Mouse (Mus musculus) forebrain, embryonic 13.5 days (tissue): ENCODE data around the gene Camta1. TPM values are rescaled to one million over a fixed set of nuclear protein-coding genes. Genes with fewer than 3 reads are reported as not detected.

Source experiments
- ATAC-seq: fragments of 200-750 bp; cut with Nextera tagmentation; 2 replicates; pipeline ENCODE4 v1.8.0; 2017
- H3K27ac ChIP-seq: fragments of 300-500 bp; sonication (generic); 2 replicates; pipeline ENCODE4 v1.5.1; 2015; ENCODE audit warnings: inconsistent platforms, mild to moderate bottlenecking, moderate library complexity
- H3K27me3 ChIP-seq: fragments of 300-500 bp; sonication (generic); 2 replicates; pipeline ENCODE4 v1.6.1; 2015; ENCODE audit warnings: mild to moderate bottlenecking, inconsistent platforms
- H3K36me3 ChIP-seq: fragments of 300-500 bp; sonication (generic); 2 replicates; pipeline ENCODE4 v1.6.1; 2015; ENCODE audit warnings: mild to moderate bottlenecking, inconsistent platforms; ENCODE audit not compliant: poor library complexity, severe bottlenecking
- H3K4me1 ChIP-seq: fragments of 300-500 bp; sonication (generic); 2 replicates; pipeline ENCODE4 v1.6.1; 2015; ENCODE audit warnings: inconsistent platforms
- H3K4me2 ChIP-seq: fragments of 300-500 bp; sonication (generic); 2 replicates; pipeline ENCODE4 v1.6.1; 2015; ENCODE audit warnings: inconsistent platforms, mild to moderate bottlenecking, moderate library complexity
- H3K4me3 ChIP-seq: fragments of 300-500 bp; sonication (generic); 2 replicates; pipeline ENCODE4 v1.5.1; 2015; ENCODE audit warnings: mild to moderate bottlenecking, inconsistent platforms
- H3K9ac ChIP-seq: fragments of 300-500 bp; sonication (generic); 2 replicates; pipeline ENCODE4 v1.6.1; 2015; ENCODE audit warnings: mild to moderate bottlenecking, inconsistent platforms
- H3K9me3 ChIP-seq: fragments of 300-500 bp; sonication (generic); replicated peaks from 2 replicates; pipeline ENCODE4 v1.6.1; 2016; ENCODE audit warnings: inconsistent platforms
- WGBS: fragments of 180-500 bp; shearing (Covaris S2); methylation state at CpG from one replicate; pipeline ENCODE4 v1.1.7; 2015; 5-methylcytosine and 5-hydroxymethylcytosine counted together
- polyA plus RNA-seq: library from polyadenylated mRNA; unstranded; fragments of >200 nt; fragmentation: Nextera tagmentation; extraction: Ambion mirVana; gene quantifications from 2 replicates; pipeline ENCODE4 v1.2.1, GENCODE M21; 2015

The Camta1 gene
- polyA plus RNA-seq, 1 experiment from 2014 or later, result 150 TPM

DNA sequence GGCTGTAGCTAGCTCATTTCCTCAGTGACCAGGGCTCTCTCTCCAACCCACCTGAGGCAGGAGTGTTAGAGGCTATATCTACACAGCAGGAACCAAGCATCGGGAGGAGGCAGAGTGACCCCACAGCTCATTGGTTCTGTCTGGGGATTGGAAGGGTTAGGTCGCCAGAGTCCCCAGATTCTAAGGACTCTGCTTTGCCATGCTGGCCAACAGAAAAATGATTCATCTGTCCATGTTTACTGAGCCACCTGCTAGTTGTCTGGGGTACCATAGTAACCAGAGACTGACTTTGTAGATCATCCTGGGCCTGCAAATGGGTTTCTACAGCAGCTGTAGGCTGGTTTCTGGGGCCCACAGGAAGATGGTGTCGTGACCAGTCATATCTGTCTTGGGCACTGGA, 292.1 kb downstream of the Camta1 start:
- 78% methylated on average over 3 of the region's 3 CpGs for WGBS
- no peak overlapping the region for H3K27ac ChIP-seq
- H3K36me3 ChIP-seq, result no peaks in the 10 kb centered on the region
- ATAC-seq, result no peak
- H3K4me3 ChIP-seq, result no peak overlapping the region
- no peaks in the 10 kb centered on the region for H3K9me3 ChIP-seq
- no peak overlapping the region for H3K4me2 ChIP-seq
- no peak overlapping the region for H3K9ac ChIP-seq
- H3K27me3 ChIP-seq, result 0 out of 2 replicates have a peak, but pooled peaks cover 8% of the 10 kb centered on the region
- H3K4me1 ChIP-seq, result peaks cover 42% of the 10 kb centered on the region

DNA sequence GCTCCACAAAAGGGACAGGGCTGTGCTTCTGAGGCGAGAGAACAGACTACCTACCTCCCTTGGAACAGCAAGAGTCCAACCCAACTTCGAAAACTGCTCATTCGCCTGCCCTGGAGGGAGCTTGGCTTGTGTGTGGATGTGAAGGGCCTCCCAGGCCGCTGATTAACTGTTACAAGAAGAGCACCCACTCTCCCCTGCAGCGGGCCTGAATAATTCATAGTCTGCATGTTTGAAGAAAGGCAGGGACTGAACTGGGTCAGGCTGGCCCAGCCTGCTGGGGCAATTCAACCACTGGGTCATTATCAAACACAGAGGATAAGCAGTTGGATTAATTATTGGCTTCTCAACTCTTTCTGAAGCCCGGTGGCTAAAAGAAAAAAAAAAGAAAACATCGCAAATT, 292.8 kb downstream of the Camta1 start:
- Histone ChIP-seq H3K9ac (no peak overlapping the region), H3K4me3 (no peak overlapping the region), H3K27ac (no peak overlapping the region), H3K9me3 (no peaks in the 10 kb centered on the region), H3K4me1 (peaks cover 38% of the 10 kb centered on the region), H3K4me2 (no peak overlapping the region), H3K27me3 (0 out of 2 replicates have a peak, but pooled peaks cover 8% of the 10 kb centered on the region), H3K36me3 (no peaks in the 10 kb centered on the region)
- WGBS, result 21% methylated on average over 7 of the region's 7 CpGs
- no peak for ATAC-seq

DNA sequence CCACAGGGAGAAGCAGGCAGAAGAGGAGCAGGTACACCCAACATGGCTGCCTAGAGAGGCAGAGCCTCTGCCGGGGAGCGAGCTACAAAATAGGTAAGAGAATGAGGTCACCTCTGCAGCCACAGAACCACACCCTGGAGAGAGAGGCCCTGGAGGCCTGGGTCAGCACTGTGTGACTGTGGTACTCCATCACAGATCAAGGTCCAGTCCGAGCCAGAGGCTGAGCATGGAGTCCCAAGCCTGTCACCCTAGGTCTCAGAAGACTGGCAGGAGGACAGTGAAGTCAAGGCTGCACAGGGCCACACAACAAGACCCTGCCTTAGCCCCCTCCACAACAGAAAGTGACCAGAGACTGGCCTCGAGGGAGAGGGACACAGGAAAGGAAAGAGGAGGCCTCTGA, 294.6 kb downstream of the Camta1 start:
- Histone ChIP-seq H3K36me3 (no peaks in the 10 kb centered on the region), H3K27ac (no peak overlapping the region), H3K4me3 (no peak overlapping the region), H3K9ac (no peak overlapping the region), H3K9me3 (no peaks in the 10 kb centered on the region), H3K27me3 (0 out of 2 replicates have a peak, but pooled peaks cover 8% of the 10 kb centered on the region), H3K4me2 (no peak overlapping the region), H3K4me1 (peaks cover 22% of the 10 kb centered on the region)
- WGBS, result 78% methylated on average over 4 of the region's 4 CpGs
- no peak for ATAC-seq

DNA sequence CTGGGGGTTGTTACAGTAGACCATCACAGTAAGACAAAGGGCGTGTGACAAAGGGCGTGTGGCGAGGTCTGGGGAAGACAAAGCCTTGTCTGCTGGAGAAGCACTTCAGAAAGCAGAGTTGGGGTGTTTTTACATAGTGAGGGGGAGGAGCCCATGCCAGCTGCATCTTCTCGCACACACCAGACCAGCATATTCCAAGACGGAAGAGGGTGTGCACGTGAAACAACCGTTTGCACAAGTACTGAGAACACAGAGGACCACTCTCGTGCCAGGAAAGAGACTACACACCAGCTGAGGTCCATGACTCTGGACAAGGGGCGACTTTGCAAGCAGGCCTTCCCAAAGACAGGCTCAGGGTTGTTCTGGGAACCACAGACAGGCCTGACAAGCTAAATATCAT, 306.2 kb downstream of the Camta1 start:
- no peak overlapping the region for H3K4me2 ChIP-seq
- H3K9ac ChIP-seq, result no peak overlapping the region
- H3K27ac ChIP-seq, result no peak overlapping the region
- ATAC-seq, result no peak
- no peak overlapping the region for H3K4me3 ChIP-seq
- no peaks in the 10 kb centered on the region for H3K9me3 ChIP-seq
- H3K27me3 ChIP-seq, result no peaks in the 10 kb centered on the region
- H3K36me3 ChIP-seq, result no peaks in the 10 kb centered on the region
- peaks cover 10% of the 10 kb centered on the region for H3K4me1 ChIP-seq
- WGBS, result 72% methylated on average over 9 of the region's 9 CpGs

DNA sequence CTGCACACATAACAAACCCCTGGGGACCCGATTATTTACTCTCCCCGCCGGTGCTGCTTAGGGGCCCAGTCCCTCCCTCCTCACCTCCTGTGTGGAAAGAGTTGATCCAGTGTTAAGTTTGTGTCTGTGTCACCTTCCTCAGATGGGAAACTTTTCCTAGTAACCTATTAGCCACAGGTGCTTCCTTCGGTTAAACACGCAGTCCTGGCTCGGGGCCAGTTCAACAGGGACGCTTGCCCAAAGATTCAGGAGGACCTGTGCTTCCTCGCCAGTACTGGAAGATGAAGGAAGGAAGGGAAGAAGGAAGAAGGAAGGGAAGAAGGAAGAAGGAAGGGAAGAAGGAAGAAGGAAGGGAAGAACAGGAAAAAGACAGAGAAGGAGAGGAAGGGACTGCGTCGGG, 312.2 kb downstream of the Camta1 start:
- no peak overlapping the region for H3K9ac ChIP-seq
- no peak overlapping the region for H3K4me2 ChIP-seq
- H3K9me3 ChIP-seq, result no peaks in the 10 kb centered on the region
- WGBS, result 64% methylated on average over 10 of the region's 10 CpGs
- ATAC-seq, result no peak
- peaks cover 17% of the 10 kb centered on the region for H3K4me1 ChIP-seq
- no peak overlapping the region for H3K4me3 ChIP-seq
- no peak overlapping the region for H3K27ac ChIP-seq
- no peaks in the 10 kb centered on the region for H3K36me3 ChIP-seq
- H3K27me3 ChIP-seq, result no peaks in the 10 kb centered on the region

DNA sequence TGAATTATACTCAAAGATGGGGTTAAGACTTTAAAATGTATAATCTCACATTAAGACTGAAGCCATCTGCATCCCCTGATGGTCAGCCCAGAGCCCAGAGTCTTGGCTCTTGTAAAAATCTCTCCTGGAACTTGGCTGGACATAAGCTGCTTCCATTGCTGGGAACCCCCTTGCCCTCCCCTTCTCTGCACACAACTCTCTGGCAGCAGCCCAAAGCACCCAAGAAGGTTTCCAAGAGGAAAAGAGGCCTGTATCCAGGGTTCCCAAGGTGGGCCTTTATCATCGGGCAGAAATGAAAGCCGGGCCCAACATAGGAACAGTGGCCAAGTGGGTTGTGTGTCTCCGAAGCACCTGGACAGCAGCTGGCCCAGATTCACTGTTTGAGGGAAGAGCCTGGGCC, 316.2 kb downstream of the Camta1 start:
- 88% methylated on average over 3 of the region's 3 CpGs for WGBS
- Histone ChIP-seq H3K36me3 (no peaks in the 10 kb centered on the region), H3K4me1 (peaks cover 17% of the 10 kb centered on the region), H3K27me3 (no peaks in the 10 kb centered on the region), H3K9me3 (no peaks in the 10 kb centered on the region), H3K9ac (no peak overlapping the region), H3K4me3 (no peak overlapping the region), H3K4me2 (no peak overlapping the region), H3K27ac (no peak overlapping the region)
- no peak for ATAC-seq

DNA sequence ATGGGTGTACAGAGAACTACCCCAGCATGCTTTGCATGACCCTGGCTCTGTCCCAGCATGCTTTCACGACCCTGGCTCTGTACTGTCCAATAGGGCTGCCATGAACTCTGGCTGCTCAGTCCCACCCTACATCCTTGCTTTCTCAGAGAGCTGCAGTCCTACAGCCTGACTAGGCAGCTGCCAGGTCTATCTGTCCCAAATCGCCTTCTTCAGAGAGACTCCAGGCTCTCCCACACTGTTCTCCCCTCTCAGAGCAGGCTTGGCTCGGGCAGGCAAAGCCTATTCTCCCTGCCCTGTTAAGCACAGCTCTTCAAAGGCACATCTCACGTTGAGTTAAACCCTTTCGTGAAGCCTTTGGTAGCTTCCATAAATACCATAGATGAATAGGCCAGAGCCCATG, 317.5 kb downstream of the Camta1 start:
- Histone ChIP-seq H3K4me2 (no peak overlapping the region), H3K9me3 (no peaks in the 10 kb centered on the region), H3K4me1 (peaks cover 21% of the 10 kb centered on the region), H3K4me3 (no peak overlapping the region), H3K9ac (no peak overlapping the region), H3K27me3 (no peaks in the 10 kb centered on the region), H3K27ac (no peak overlapping the region), H3K36me3 (no peaks in the 10 kb centered on the region)
- WGBS, result 41% methylated on average over 5 of the region's 5 CpGs
- no peak for ATAC-seq

DNA sequence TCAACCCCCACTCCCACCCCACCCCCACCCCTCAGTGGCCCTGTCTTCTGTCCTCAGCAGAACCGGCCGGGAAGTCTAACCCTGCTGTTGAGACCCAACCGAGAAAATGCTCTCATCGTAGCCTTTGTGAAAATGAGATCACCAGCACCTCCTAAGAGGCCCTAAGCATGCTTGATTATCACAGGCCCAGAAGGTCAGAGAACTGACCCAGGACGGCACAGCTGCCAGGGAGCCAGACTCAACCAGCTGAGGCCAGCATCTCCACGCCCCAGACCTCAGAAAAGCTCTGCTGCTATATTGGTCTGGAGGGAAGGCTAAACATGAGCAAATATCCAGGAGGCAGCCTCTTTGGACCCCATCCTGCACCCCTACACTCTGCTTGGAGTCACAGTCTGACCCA, 321.1 kb downstream of the Camta1 start:
- no peaks in the 10 kb centered on the region for H3K36me3 ChIP-seq
- no peaks in the 10 kb centered on the region for H3K9me3 ChIP-seq
- no peak overlapping the region for H3K4me2 ChIP-seq
- no peak overlapping the region for H3K4me3 ChIP-seq
- no peaks in the 10 kb centered on the region for H3K27me3 ChIP-seq
- H3K27ac ChIP-seq, result no peak overlapping the region
- WGBS, result 75% methylated on average over 6 of the region's 6 CpGs
- no peak overlapping the region for H3K9ac ChIP-seq
- ATAC-seq, result no peak
- H3K4me1 ChIP-seq, result peaks cover 31% of the 10 kb centered on the region

DNA sequence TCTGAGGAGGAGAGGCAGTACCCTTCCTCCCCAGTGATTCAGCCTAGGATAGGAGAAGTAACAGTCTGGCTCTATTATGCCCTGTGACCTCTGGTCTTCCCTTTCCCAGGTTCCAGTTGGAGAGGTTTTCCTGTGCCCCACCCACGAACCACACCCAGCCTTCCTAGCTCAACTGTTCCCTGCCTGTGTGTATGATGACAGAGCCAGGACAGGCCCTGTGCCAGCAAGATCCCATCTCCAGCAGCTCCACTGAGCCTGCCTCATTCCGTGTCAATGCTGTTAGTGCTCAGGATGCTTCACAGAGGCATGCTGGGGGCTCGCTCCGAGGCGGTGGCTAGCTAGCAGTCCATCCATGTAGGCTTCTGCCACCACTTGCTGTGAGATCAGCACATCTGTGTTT, 321.8 kb downstream of the Camta1 start:
- no peak overlapping the region for H3K4me3 ChIP-seq
- no peak overlapping the region for H3K4me2 ChIP-seq
- no peaks in the 10 kb centered on the region for H3K9me3 ChIP-seq
- no peak for ATAC-seq
- H3K27me3 ChIP-seq, result no peaks in the 10 kb centered on the region
- no peak overlapping the region for H3K9ac ChIP-seq
- no peaks in the 10 kb centered on the region for H3K36me3 ChIP-seq
- 77% methylated on average over 5 of the region's 5 CpGs for WGBS
- H3K27ac ChIP-seq, result no peak overlapping the region
- H3K4me1 ChIP-seq, result peaks cover 31% of the 10 kb centered on the region

DNA sequence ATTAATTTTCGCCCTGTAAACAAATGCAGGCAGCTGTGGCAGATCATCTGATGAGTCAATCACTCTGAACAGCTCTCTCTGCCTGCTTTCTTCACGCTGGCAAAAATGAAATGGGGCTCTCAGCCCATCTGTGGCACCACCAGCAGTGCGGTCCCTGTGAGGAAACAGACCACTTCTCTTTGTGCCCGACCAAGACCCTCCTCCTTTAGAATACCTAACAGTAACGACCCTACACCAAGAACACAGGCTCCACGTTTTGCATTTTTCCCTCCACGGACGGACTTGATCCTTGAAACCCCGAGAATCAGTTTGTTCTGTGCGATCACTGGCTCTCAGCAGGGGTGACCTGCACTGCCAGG, 322.5 kb downstream of the Camta1 start:
- WGBS, result 48% methylated on average over 10 of the region's 10 CpGs

DNA sequence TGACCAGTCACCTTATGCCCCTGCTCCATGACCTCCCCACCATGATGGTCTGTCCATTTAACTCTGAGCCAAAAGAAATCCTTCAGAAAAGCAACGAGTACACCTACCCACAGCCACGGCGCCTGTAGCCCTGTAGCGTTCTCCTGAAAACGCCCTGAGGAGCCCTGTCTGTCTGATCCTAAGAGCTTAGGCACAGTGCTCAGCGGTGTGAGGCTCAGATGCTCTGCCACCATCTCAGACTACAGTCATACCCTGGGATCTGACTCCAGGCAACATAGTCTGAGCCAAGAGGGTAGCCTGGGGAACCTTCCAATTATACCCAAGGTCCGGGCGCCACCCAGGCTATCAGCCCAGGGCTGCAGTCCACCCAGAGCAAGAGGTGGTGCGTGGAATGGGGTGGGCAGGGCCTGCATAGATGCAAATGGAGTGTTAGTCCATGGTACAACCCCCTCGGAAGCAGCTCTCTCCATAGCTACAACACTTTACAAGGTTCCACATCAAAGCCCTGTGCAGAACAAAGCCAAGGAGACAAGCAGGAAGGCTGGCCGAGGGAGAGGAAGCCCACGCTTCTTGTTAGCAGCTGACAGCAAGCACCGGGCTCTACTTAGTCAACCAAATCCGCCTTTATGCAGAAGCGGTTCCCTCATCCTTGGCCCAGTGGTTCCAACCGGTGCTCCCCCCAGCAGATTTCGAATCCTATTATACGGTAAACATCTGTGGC, 323.1 kb downstream of the Camta1 start:
- peak; percentile 50; the same call in 1 of the 2 replicates for ATAC-seq
- peaks cover 24% of the 10 kb centered on the region for H3K4me1 ChIP-seq
- H3K27me3 ChIP-seq, result no peaks in the 10 kb centered on the region
- no peak overlapping the region for H3K4me3 ChIP-seq
- H3K9ac ChIP-seq, result no peak overlapping the region
- H3K36me3 ChIP-seq, result no peaks in the 10 kb centered on the region
- H3K27ac ChIP-seq, result peak overlapping the region; percentile 45; the same call in 1 of the 2 replicates
- no peak overlapping the region for H3K4me2 ChIP-seq
- H3K9me3 ChIP-seq, result no peaks in the 10 kb centered on the region
- 57% methylated on average over 18 of the region's 18 CpGs for WGBS

More for the DNA sequence above, 322.5 kb downstream of the Camta1 start:
- H3K27ac ChIP-seq, result no peak overlapping the region; the same call in 1 of the 2 replicates
- H3K4me2 ChIP-seq, result no peak overlapping the region
- no peaks in the 10 kb centered on the region for H3K36me3 ChIP-seq
- ATAC-seq, result peak; percentile 25; the same call in 1 of the 2 replicates
- no peaks in the 10 kb centered on the region for H3K9me3 ChIP-seq
- no peaks in the 10 kb centered on the region for H3K27me3 ChIP-seq
- peaks cover 26% of the 10 kb centered on the region for H3K4me1 ChIP-seq
- H3K9ac ChIP-seq, result no peak overlapping the region
- no peak overlapping the region for H3K4me3 ChIP-seq

DNA sequence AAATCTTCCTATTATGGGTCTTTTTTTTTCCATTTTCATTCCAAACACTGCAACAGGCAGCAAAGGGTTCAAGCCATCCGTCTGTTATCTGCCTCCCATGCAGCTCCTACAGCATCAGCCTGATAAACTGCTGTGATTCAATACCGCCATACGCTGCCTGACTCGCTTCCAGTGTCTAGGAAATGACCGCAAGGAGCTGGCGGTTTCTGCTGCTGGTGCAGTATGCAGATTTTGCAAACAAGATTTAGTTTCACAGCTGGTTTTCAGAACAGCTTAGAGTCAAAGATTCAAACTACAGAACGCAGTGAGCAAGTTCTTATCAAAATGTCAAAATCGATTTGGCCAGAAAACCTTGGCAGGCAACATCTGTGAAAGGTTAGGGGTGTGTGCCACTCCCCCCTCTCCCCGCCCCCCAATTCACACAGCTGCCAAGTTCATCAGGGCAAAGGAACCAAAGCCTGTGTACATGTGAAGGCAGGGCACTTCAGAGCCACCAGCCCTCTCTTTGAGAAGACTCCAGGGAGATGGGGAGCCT, 325.7 kb downstream of the Camta1 start:
- H3K9ac ChIP-seq, result no peak overlapping the region
- 65% methylated on average over 9 of the region's 9 CpGs for WGBS
- no peaks in the 10 kb centered on the region for H3K9me3 ChIP-seq
- no peaks in the 10 kb centered on the region for H3K36me3 ChIP-seq
- no peak overlapping the region for H3K4me2 ChIP-seq
- ATAC-seq, result no peak
- H3K27ac ChIP-seq, result no peak overlapping the region
- H3K27me3 ChIP-seq, result no peaks in the 10 kb centered on the region
- no peak overlapping the region for H3K4me3 ChIP-seq
- peaks cover 24% of the 10 kb centered on the region for H3K4me1 ChIP-seq

DNA sequence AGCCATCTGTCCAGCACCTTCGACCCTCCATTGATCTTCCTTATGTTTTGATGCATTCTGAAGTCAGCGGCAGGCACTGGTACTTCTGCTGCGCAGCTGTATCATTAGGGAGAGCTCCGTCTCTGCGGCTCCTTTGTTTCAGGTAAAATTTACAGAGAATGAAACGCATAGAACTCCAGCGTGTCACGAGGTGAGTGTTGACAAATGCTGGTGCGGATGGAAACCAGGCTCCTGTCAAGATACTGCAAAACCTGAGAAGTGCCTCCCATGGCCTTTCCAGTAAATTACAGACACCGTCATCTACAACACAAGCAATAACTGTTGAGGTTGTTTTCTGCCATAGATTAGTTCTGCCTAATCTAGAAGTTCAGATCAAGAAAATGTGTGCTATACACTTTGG, 328.2 kb downstream of the Camta1 start:
- H3K36me3 ChIP-seq, result no peaks in the 10 kb centered on the region
- H3K4me2 ChIP-seq, result no peak overlapping the region
- H3K4me1 ChIP-seq, result peaks cover 8% of the 10 kb centered on the region; the same call in 1 of the 2 replicates
- no peak for ATAC-seq
- no peak overlapping the region for H3K4me3 ChIP-seq
- H3K27me3 ChIP-seq, result no peaks in the 10 kb centered on the region
- no peak overlapping the region for H3K9ac ChIP-seq
- no peak overlapping the region for H3K27ac ChIP-seq
- WGBS, result 71% methylated on average over 10 of the region's 10 CpGs
- H3K9me3 ChIP-seq, result no peaks in the 10 kb centered on the region
